Mouse (Mus musculus) cerebellum, postnatal 36 days (tissue): Measurements from ENCODE around the gene 2700049A03Rik.

ENCODE experiments used
- DNase-seq, 2 experiments: peaks; one replicate each; pipeline ENCODE4 v3.0.0; 2021 to 2022; ENCODE audit warnings: mixed read lengths in 2 of 2

2700049A03Rik gene

DNA sequence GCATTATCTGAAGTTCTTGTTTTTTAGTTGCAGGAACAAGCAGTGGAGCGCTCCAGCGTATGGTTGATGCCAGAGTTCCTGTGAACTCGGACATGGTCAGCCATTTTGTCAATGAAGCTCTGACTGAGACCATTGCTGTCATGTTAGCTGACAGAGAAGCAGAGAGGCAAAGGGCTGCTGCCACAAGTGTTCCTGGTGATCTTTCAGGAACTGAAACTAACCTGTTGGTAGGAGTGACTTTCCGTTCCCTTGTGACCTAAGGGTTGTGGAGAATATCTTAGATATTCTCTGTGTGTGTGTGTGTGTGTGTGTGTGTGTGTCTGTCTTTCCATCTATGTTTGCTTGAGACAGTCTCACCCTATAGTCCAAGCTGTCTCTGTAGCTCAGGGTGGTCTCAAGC is 47.7 kb downstream of the 2700049A03Rik start:
- no peak for DNase-seq

- no peak for DNase-seq
These were observed 56.1 kb downstream of the 2700049A03Rik start for GRCm38 (mm10) chr12:71192705-71193104.

GRCm38 (mm10) chr12:71197671-71198070 is 61.0 kb downstream of the 2700049A03Rik start:
- peak in 1 of 2 experiments; percentile 23 for DNase-seq

GRCm38 (mm10) chr12:71201753-71202152 is 65.1 kb downstream of the 2700049A03Rik start:
- DNase-seq, result no peak

DNA sequence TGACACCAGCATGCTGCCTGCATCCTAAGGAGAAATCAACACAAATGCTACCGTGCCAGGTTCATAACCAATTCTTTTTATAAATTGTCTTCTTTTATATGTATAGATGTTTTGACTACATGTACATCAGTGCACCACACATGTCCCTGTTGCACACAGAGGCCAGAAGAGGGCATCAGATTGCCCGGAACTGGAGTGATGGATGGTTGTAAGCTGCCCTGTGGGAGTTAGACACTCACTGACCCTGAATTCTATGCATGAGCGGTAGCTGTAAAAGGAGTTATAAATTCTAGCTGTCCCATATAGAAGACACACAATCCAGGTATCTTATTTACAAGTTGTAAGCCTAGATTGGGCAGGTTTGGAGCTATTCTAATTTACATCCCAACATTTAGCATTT is 67.7 kb downstream of the 2700049A03Rik start:
- DNase-seq, result no peak

DNA sequence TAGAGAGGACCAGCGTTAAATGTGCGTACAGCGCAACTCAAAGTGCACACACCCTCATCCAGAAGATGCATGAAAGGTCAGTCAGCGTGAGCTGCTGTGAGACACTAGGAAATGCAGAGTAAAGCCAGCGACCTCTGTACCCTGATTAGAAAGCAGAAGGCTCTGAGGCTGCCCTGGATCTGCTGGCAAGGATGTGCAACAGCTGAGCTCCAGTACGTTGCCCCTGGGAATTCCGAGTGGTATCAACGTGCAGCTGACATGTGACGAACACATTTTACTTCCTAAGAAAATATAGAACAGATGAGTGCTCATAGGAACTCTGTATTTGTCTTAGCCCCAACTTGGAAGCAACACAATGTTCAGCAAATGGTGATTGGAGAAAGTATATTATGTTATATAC is 80.5 kb downstream of the 2700049A03Rik start:
- no peak for DNase-seq

- DNase-seq, result peak; percentile 11 to 24
These were observed 81.3 kb downstream of the 2700049A03Rik start for GRCm38 (mm10) chr12:71217866-71218522.

- no peak for DNase-seq
These were observed 86.1 kb downstream of the 2700049A03Rik start for GRCm38 (mm10) chr12:71222761-71223160.

- DNase-seq, result no peak
These were observed 91.1 kb downstream of the 2700049A03Rik start for GRCm38 (mm10) chr12:71227769-71228168.

GRCm38 (mm10) chr12:71228925-71229649 is 92.4 kb downstream of the 2700049A03Rik start:
- no peak for DNase-seq

DNA sequence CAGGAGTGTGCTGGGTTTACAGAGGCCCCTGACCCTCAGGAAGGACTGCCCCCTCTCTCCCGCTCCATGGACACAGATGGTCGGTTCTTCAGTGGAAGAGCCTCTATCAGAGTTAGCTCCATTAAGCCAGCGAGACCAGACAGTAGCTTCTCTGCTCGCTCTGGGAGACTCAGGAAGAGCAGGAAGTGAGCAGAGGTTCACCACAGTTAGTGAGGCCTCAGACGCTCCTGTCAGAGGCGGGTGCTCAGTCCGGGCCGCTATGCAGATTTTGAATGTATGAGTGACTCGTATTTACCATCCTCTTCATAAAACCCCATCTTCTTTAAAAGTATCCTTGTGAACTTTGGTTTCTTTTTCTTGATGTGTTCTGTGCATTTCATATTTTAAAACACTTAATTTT is 94.9 kb downstream of the 2700049A03Rik start:
- no peak for DNase-seq

- DNase-seq, result no peak
These were observed 96.8 kb downstream of the 2700049A03Rik start for GRCm38 (mm10) chr12:71233426-71233825.

DNA sequence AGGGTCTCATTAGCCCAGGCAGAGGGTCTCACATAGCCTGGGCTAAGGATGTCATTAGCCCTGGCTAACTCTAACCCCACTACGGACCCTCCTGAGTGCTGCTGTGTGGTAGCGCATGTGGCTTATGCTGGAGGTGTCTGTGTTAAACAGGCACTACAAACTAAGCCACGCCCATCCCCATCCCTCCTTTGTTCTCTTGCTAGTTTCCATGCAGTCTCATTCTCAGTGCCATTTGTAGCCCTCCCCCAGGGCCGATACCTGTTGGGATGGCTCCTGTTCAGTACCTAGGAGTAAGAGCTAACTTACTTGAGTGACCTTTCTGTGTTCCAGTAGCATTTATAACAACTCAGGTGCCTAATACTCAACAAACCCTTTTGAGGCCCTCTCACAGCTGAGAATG is 100.4 kb downstream of the 2700049A03Rik start:
- DNase-seq, result no peak

DNA sequence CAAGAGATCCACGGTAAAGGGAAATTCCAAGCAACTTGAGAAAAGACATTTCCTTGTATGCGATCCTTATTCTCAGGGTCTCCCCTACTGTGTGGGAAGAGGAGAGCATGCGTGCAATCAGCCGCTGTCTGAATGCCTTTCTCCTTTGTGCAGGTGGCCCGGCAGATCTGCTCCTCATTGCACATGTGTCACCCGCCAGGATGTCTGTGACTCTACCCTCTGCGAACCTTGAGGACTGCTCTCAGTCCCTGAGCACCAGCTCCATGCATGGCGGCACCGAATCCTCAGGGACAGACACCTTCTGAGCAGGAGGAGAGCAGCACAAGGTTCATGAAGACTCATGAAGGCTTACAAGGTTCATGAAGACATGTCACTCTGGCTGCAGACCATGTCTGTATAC is 106.1 kb downstream of the 2700049A03Rik start:
- no peak for DNase-seq

- DNase-seq, result no peak
These were observed 108.2 kb downstream of the 2700049A03Rik start for GRCm38 (mm10) chr12:71244766-71245390.

DNA sequence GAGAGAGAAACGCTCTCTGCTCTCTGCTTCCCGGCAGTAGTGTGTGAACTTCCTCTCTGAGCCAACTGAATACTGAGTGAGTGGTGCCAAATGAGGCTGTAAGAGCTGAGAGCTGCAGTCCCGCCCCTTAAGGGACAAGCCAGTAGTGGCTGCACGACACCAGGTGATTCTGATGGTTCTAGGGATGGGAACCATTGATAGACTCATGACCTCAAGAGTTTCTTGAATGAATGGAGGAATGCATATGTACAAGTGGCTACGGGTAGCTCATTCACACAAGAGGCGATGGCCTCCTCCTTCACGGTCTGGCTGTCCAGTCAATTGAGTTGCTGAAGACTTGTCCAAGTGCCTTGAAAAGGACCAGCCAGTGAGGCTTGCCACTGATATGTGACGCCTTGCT is 110.5 kb downstream of the 2700049A03Rik start:
- no peak for DNase-seq

GRCm38 (mm10) chr12:71249348-71249747 is 112.7 kb downstream of the 2700049A03Rik start:
- DNase-seq, result no peak

DNA sequence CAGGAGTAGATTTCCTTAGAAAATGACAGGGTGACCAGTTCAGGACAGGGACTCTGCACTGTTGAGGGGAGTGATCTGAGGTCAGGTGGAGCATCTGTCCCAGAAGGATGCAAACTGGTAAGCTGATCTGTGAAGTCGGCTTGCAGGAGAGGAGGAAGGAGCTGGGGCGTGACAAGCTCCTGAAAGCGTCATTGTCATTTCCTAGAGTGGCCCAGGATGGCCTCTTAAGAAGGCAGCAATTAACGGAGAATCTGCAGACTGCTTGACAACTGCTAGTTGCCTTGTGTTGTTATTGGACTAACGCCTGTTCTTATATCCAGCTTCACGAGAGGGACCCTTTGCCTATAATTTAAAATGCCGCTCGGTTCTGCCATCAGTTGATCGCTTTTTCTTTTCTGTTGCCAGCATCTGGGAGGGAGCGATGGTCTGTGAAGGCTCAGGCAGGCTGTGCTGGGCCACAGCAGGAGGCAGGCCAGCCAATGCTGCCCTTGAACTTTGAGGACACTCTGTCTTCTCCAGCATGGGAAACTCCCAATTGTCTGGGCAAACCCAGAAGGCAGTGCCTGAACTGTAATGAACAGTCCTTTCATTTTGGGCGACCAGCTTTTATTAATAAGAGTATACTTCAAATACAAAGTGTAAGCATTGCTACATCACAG is 116.0 kb downstream of the 2700049A03Rik start:
- DNase-seq, result no peak

GRCm38 (mm10) chr12:71254779-71255178 is 118.1 kb downstream of the 2700049A03Rik start:
- DNase-seq, result no peak

DNA sequence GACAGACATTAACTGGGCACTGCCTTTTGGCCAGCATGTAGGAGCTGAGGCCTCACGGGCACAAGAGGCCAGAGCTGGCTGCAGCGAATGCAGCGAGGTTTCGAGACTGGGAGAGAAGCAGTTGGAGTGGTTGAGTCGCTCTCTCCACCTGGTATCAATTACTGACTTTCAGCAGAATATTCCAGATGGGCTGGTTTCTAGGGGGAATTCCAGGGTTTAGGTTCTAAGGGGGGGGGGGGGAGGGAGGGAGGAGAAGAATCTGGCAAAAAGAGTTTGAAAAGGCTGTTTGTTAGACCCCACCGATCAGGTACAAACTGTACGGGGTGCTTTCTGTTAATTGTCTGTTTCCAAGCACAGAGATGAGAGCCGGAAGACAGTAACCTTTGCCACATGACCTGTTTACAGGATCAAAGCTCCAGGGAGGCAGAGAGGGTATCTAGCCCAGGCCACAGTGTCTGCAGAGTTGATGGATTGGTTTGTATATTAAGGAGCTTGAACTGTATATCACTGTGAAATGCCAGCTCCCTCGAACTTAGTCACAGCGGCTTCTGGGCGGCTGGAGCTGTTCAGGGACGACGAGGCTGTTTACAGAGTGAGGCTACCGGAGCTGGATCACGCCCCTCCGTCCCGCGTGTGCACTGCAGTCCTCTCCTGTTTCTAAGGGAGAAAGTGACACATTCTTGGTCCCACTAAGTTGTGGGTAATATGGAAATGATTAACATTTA is 121.7 kb downstream of the 2700049A03Rik start:
- DNase-seq, result no peak

DNA sequence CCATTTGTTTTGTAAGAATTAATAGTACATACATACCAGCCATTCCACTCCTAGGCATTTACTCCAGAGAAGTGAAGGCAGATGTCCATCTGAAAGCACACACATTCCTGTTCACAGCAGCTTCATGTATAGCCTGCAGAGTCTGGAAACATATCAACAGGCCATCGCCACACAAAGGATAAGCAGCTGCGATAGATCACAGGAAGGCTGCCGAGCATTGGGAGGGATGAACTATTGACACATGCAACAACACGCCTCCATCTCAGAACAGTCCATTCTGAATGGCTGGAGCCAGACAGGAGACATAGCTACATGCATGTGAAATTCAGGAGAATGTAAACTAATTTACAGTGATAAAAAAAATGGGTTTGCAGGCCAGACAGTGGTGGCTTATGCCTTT is 127.6 kb downstream of the 2700049A03Rik start:
- DNase-seq, result no peak

GRCm38 (mm10) chr12:71269367-71269766 is 132.7 kb downstream of the 2700049A03Rik start:
- DNase-seq, result no peak

GRCm38 (mm10) chr12:71271131-71271530 is 134.5 kb downstream of the 2700049A03Rik start:
- DNase-seq, result no peak
